Mouse (Mus musculus): ENCODE measurements around the gene Hist1h2bg. TPM values are rescaled to one million over a fixed set of nuclear protein-coding genes. Genes with fewer than 3 reads are reported as not detected.

The Hist1h2bg gene
- polyA plus RNA-seq (2016; fragmentation: Nextera tagmentation; extraction: Ambion mirVana), result 8.8 and 11.8 TPM in 2 replicates

GRCm38 (mm10) chr13:23571022-23571503, at the start of gene Hist1h2bg, which contains the start of gene Hist1h2ae:
TSS of gene Hist1h2bg (plus strand) at chr13:23571396.
TSS of gene Hist1h2ae (minus strand) at chr13:23571220.
- H3K27me3 ChIP-seq (replicated peaks), result no peaks in the 10 kb centered on the region
- H3K4me1 ChIP-seq, result peaks cover 18% of the 10 kb centered on the region
- peak within 1 kb of the TSS; percentile 72 for H3K4me2 ChIP-seq (replicated peaks)
- ATAC-seq (ENCODE audit: low FRiP score, low read depth), result peak; percentile 88
- 0% methylated on average over 18 of the region's 18 CpGs for WGBS
- H3K4me3 ChIP-seq, result peak within 1 kb of the TSS; percentile 43
- H3K36me3 ChIP-seq, result no peaks in the 10 kb centered on the region
- no peaks in the 10 kb centered on the region for H3K9me3 ChIP-seq
- H3K27ac ChIP-seq, result peak within 1 kb of the TSS; percentile 86
- H3K9ac ChIP-seq, result peak within 1 kb of the TSS; percentile 61

- H3K36me3 ChIP-seq, result no peaks in the 10 kb centered on the region
- H3K9me3 ChIP-seq, result no peaks in the 10 kb centered on the region
- no peak overlapping the region for H3K9ac ChIP-seq
- H3K4me3 ChIP-seq, result no peak overlapping the region
- no peak for ATAC-seq (ENCODE audit: low FRiP score, low read depth)
- WGBS, result 2% methylated on average over 14 of the region's 14 CpGs
- peak overlapping the region; percentile 18; the same call in 1 of the 2 replicates for H3K4me2 ChIP-seq (replicated peaks)
- H3K27me3 ChIP-seq (replicated peaks), result no peaks in the 10 kb centered on the region
- no peak overlapping the region for H3K27ac ChIP-seq
- 0 out of 2 replicates have a peak, but pooled peaks cover 5% of the 10 kb centered on the region for H3K4me1 ChIP-seq
These were observed 49.5 kb upstream of the Hist1h2bg start for GRCm38 (mm10) chr13:23521703-23522102.

GRCm38 (mm10) chr13:23523976-23524375, 47.2 kb upstream of the Hist1h2bg start:
- H3K4me1 ChIP-seq, result peaks cover 5% of the 10 kb centered on the region; the same call in 1 of the 2 replicates
- H3K36me3 ChIP-seq, result no peaks in the 10 kb centered on the region
- no peak overlapping the region for H3K9ac ChIP-seq
- H3K9me3 ChIP-seq, result no peaks in the 10 kb centered on the region
- H3K4me2 ChIP-seq (replicated peaks), result no peak overlapping the region
- no peak overlapping the region for H3K4me3 ChIP-seq
- H3K27me3 ChIP-seq (replicated peaks), result no peaks in the 10 kb centered on the region
- no peak overlapping the region for H3K27ac ChIP-seq
- 46% methylated on average over 5 of the region's 5 CpGs for WGBS
- ATAC-seq (ENCODE audit: low FRiP score, low read depth), result no peak

GRCm38 (mm10) chr13:23524654-23525053, 46.5 kb upstream of the Hist1h2bg start:
- Histone ChIP-seq H3K27ac (no peak overlapping the region), H3K4me2 (replicated peaks) (peak overlapping the region; percentile 28; the same call in 1 of the 2 replicates), H3K4me1 (peaks cover 5% of the 10 kb centered on the region; the same call in 1 of the 2 replicates), H3K27me3 (replicated peaks) (no peaks in the 10 kb centered on the region), H3K36me3 (no peaks in the 10 kb centered on the region), H3K4me3 (no peak overlapping the region), H3K9ac (no peak overlapping the region), H3K9me3 (no peaks in the 10 kb centered on the region)
- no peak for ATAC-seq (ENCODE audit: low FRiP score, low read depth)
- WGBS, result 6% methylated on average over 5 of the region's 5 CpGs

- Histone ChIP-seq H3K27ac (no peak overlapping the region), H3K36me3 (no peaks in the 10 kb centered on the region), H3K27me3 (replicated peaks) (no peaks in the 10 kb centered on the region), H3K4me1 (peaks cover 5% of the 10 kb centered on the region; the same call in 1 of the 2 replicates), H3K9ac (no peak overlapping the region), H3K4me2 (replicated peaks) (peak overlapping the region; percentile 54), H3K9me3 (no peaks in the 10 kb centered on the region), H3K4me3 (peak overlapping the region; percentile 29)
- no peak for ATAC-seq (ENCODE audit: low FRiP score, low read depth)
- 2% methylated on average over 10 of the region's 10 CpGs for whole genome bisulfite sequencing
These were observed 45.3 kb upstream of the Hist1h2bg start for GRCm38 (mm10) chr13:23525901-23526300.

GRCm38 (mm10) chr13:23526312-23526711, 44.9 kb upstream of the Hist1h2bg start:
- under 1% methylated on average over 17 of the region's 17 CpGs for WGBS
- peak overlapping the region; percentile 29 for H3K4me3 ChIP-seq
- no peaks in the 10 kb centered on the region for H3K27me3 ChIP-seq (replicated peaks)
- H3K4me2 ChIP-seq (replicated peaks), result peak overlapping the region; percentile 54
- no peak for ATAC-seq (ENCODE audit: low FRiP score, low read depth)
- H3K9me3 ChIP-seq, result no peaks in the 10 kb centered on the region
- peak overlapping the region; percentile 2; the same call in 1 of the 2 replicates for H3K27ac ChIP-seq
- peaks cover 5% of the 10 kb centered on the region; the same call in 1 of the 2 replicates for H3K4me1 ChIP-seq
- H3K36me3 ChIP-seq, result no peaks in the 10 kb centered on the region
- peak overlapping the region; percentile 48 for H3K9ac ChIP-seq

GRCm38 (mm10) chr13:23529005-23529404, 42.2 kb upstream of the Hist1h2bg start:
- no peaks in the 10 kb centered on the region for H3K36me3 ChIP-seq
- no peak overlapping the region; the same call in 1 of the 2 replicates for H3K27ac ChIP-seq
- no peak for ATAC-seq (ENCODE audit: low FRiP score, low read depth)
- no peaks in the 10 kb centered on the region for H3K9me3 ChIP-seq
- H3K4me3 ChIP-seq, result no peak overlapping the region
- H3K4me2 ChIP-seq (replicated peaks), result peak overlapping the region; percentile 42
- no peaks in the 10 kb centered on the region for H3K27me3 ChIP-seq (replicated peaks)
- WGBS, result 41% methylated on average over 5 of the region's 5 CpGs
- H3K4me1 ChIP-seq, result peaks cover 15% of the 10 kb centered on the region
- no peak overlapping the region for H3K9ac ChIP-seq

- Histone ChIP-seq H3K9me3 (no peaks in the 10 kb centered on the region), H3K27me3 (replicated peaks) (no peaks in the 10 kb centered on the region), H3K4me2 (replicated peaks) (peak overlapping the region; percentile 70), H3K9ac (peak overlapping the region; percentile 73; the same call in 1 of the 2 replicates), H3K4me1 (peaks cover 17% of the 10 kb centered on the region), H3K4me3 (peak overlapping the region; percentile 52), H3K27ac (no peak overlapping the region), H3K36me3 (no peaks in the 10 kb centered on the region)
- no peak for ATAC-seq (ENCODE audit: low FRiP score, low read depth)
- 30% methylated on average over 2 of the region's 2 CpGs for WGBS
These were observed 41.6 kb upstream of the Hist1h2bg start for GRCm38 (mm10) chr13:23529480-23530165.

- under 1% methylated on average over 20 of the region's 20 CpGs for WGBS
- Histone ChIP-seq H3K27me3 (replicated peaks) (no peaks in the 10 kb centered on the region), H3K4me1 (peaks cover 16% of the 10 kb centered on the region), H3K9ac (peak overlapping the region; percentile 73), H3K27ac (peak overlapping the region; percentile 89), H3K9me3 (no peaks in the 10 kb centered on the region), H3K36me3 (no peaks in the 10 kb centered on the region), H3K4me3 (peak overlapping the region; percentile 52), H3K4me2 (replicated peaks) (peak overlapping the region; percentile 70)
- ATAC-seq (ENCODE audit: low FRiP score, low read depth), result no peak
These were observed 40.9 kb upstream of the Hist1h2bg start for GRCm38 (mm10) chr13:23530181-23530900.

GRCm38 (mm10) chr13:23530901-23531875, 40.0 kb upstream of the Hist1h2bg start, which contains the start of gene Hist1h4h:
TSS of gene Hist1h4h (plus strand) at chr13:23531050.
- peak within 1 kb of the TSS; percentile 70 for H3K4me2 ChIP-seq (replicated peaks)
- H3K27ac ChIP-seq, result peak within 1 kb of the TSS; percentile 89
- H3K36me3 ChIP-seq, result no peaks in the 10 kb centered on the region
- H3K27me3 ChIP-seq (replicated peaks), result no peaks in the 10 kb centered on the region
- H3K4me3 ChIP-seq, result peak within 1 kb of the TSS; percentile 52
- H3K4me1 ChIP-seq, result peaks cover 18% of the 10 kb centered on the region
- peak; percentile 87 for ATAC-seq (ENCODE audit: low FRiP score, low read depth)
- H3K9ac ChIP-seq, result peak within 1 kb of the TSS; percentile 73
- under 1% methylated on average over 60 of the region's 70 CpGs for WGBS
- H3K9me3 ChIP-seq, result no peaks in the 10 kb centered on the region
